Mouse (Mus musculus) thymus, adult 2 months (tissue): ENCODE data around the gene Llph.

Source experiments
- CTCF ChIP-seq: fragments of 200-500 bp; IDR thresholded peaks from 2 replicates; pipeline ENCODE4 v1.5.1; 2012; ENCODE audit warnings: mild to moderate bottlenecking, control low read depth, low read length, moderate library complexity, borderline replicate concordance; ENCODE audit not compliant: control insufficient read depth, poor library complexity, insufficient read depth; ENCODE audit errors: extremely low read depth
- POLR2A ChIP-seq: fragments of 200-500 bp; IDR thresholded peaks from 2 replicates; pipeline ENCODE4 v1.6.1; 2012; ENCODE audit warnings: mild to moderate bottlenecking, low read length, control low read depth, moderate library complexity; ENCODE audit not compliant: control insufficient read depth, poor library complexity, insufficient read depth; ENCODE audit errors: extremely low read depth

DNA sequence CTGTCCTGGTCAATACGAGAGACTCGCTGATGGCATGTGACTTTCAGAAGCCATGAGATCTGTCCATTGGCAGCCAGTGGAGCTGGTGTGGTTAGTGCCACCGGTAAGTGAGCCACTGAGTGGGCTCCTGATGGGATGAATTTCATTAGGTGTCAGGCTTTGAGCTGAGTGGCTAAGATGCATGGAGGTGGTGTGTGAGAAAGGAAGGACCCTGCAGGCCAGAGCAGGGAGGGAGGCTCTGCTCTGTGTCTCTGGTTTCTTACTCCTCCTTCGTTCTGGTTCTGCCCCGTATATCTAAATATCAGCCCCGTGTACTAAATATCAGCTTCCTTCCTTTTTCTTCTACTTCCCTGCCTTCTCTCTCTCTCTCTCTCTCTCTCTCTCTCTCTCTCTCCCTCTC lies 44.4 kb downstream of the Llph start:
- no peak for TF ChIP-seq CTCF
- no peak for TF ChIP-seq POLR2A
